Mouse (Mus musculus) stomach, postnatal 0 days (tissue): ENCODE results near the gene Ggt6. TPM values are rescaled to one million over a fixed set of nuclear protein-coding genes. Genes with fewer than 3 reads are reported as not detected.

Source experiments
- ATAC-seq: fragments of 200-750 bp; cut with Nextera tagmentation; 2 replicates; pipeline ENCODE4 v1.8.0; 2017; ENCODE audit not compliant: low FRiP score, low TSS enrichment
- DNase-seq: peaks from one replicate; pipeline ENCODE4 v3.0.0-alpha.2; 2016; ENCODE audit warnings: low spot score
- H3K27ac ChIP-seq: fragments of 300-500 bp; sonication (generic); replicated peaks from 2 replicates; pipeline ENCODE4 v1.5.1; 2014; ENCODE audit warnings: mild to moderate bottlenecking, control low read depth
- H3K27me3 ChIP-seq: fragments of 300-500 bp; sonication (generic); 2 replicates; pipeline ENCODE4 v1.6.1; 2014; ENCODE audit warnings: low read length; ENCODE audit not compliant: control insufficient read depth, insufficient read depth
- H3K36me3 ChIP-seq: fragments of 300-500 bp; sonication (generic); 2 replicates; pipeline ENCODE4 v1.6.1; 2014; ENCODE audit warnings: low read length, mixed read lengths; ENCODE audit not compliant: control insufficient read depth, insufficient read depth
- H3K4me1 ChIP-seq: fragments of 300-500 bp; sonication (generic); replicated peaks from 2 replicates; pipeline ENCODE4 v1.6.1; 2014; ENCODE audit warnings: antibody characterized with exemption; ENCODE audit not compliant: control insufficient read depth, insufficient read depth
- H3K4me2 ChIP-seq: fragments of 300-500 bp; sonication (generic); replicated peaks from 2 replicates; pipeline ENCODE4 v1.6.1; 2014; ENCODE audit warnings: low read depth, mild to moderate bottlenecking, control low read depth, moderate library complexity
- H3K4me3 ChIP-seq: fragments of 300-500 bp; sonication (generic); 2 replicates; pipeline ENCODE4 v1.5.1; 2014; ENCODE audit warnings: low read depth, low read length, control low read depth
- H3K9ac ChIP-seq: fragments of 300-500 bp; sonication (generic); 2 replicates; pipeline ENCODE4 v1.6.1; 2014; ENCODE audit warnings: mild to moderate bottlenecking, low read length, control low read depth, mixed read lengths
- H3K9me3 ChIP-seq: fragments of 300-500 bp; sonication (generic); 2 replicates; pipeline ENCODE4 v1.6.1; 2016; ENCODE audit warnings: low read length; ENCODE audit not compliant: control insufficient read depth
- CTCF ChIP-seq: IDR thresholded peaks from 2 replicates; pipeline ENCODE4 v1.5.1; 2016; ENCODE audit warnings: antibody characterized with exemption, low read depth, mild to moderate bottlenecking, moderate library complexity
- EP300 ChIP-seq: optimal IDR thresholded peaks from 2 replicates; pipeline ENCODE3; 2016; ENCODE audit warnings: antibody characterized with exemption
- WGBS: fragments of 180-500 bp; shearing (Covaris S2); extraction: QIAGEN DNeasy Blood & Tissue Kit; methylation state at CpG from one replicate; pipeline ENCODE4 v1.1.7; 2014; 5-methylcytosine and 5-hydroxymethylcytosine counted together
- polyA plus RNA-seq: library from polyadenylated mRNA; unstranded; fragments of >200 nt; fragmentation: Nextera tagmentation; extraction: Ambion mirVana; gene quantifications from 2 replicates; pipeline ENCODE4 v1.2.1, GENCODE M21; 2015

Gene Ggt6
- polyA plus RNA-seq, 1 experiment from 2014 or later: 13.0 TPM

GRCm38 (mm10) chr11:72408451-72409170 is 26.7 kb upstream of the Ggt6 start:
- ATAC-seq (no peak), DNase-seq (no peak)
- no peak overlapping the region for H3K4me3 ChIP-seq
- H3K27me3 ChIP-seq: no peaks in the 10 kb centered on the region
- H3K27ac ChIP-seq: no peak overlapping the region
- no peaks in the 10 kb centered on the region for H3K9me3 ChIP-seq
- 53% methylated on average over 9 of the region's 9 CpGs for WGBS
- peak overlapping the region; percentile 29 for H3K4me2 ChIP-seq
- no peak for TF ChIP-seq CTCF
- TF ChIP-seq EP300: no peak
- H3K36me3 ChIP-seq: no peaks in the 10 kb centered on the region
- no peak overlapping the region for H3K9ac ChIP-seq
- peaks cover 3% of the 10 kb centered on the region for H3K4me1 ChIP-seq

- Histone ChIP-seq H3K4me3 (peak overlapping the region; percentile 11; the same call in 1 of the 2 replicates), H3K27me3 (no peaks in the 10 kb centered on the region), H3K9ac (no peak overlapping the region), H3K27ac (no peak overlapping the region), H3K4me2 (peak overlapping the region; percentile 97), H3K4me1 (peaks cover 3% of the 10 kb centered on the region), H3K9me3 (no peaks in the 10 kb centered on the region), H3K36me3 (no peaks in the 10 kb centered on the region)
- TF ChIP-seq EP300 (no peak), CTCF (no peak)
- WGBS: 64% methylated on average over 12 of the region's 12 CpGs
- ATAC-seq (no peak), DNase-seq (no peak)
Measured at GRCm38 (mm10) chr11:72409649-72410385, 25.5 kb upstream of the Ggt6 start.

- H3K36me3 ChIP-seq: no peaks in the 10 kb centered on the region
- DNase-seq (peak; percentile 68), ATAC-seq (peak; percentile 27; the same call in 1 of the 2 replicates)
- peak overlapping the region; percentile 60 for H3K4me3 ChIP-seq
- TF ChIP-seq CTCF: no peak
- TF ChIP-seq EP300: no peak
- peak overlapping the region; percentile 97 for H3K4me2 ChIP-seq
- no peaks in the 10 kb centered on the region for H3K9me3 ChIP-seq
- H3K9ac ChIP-seq: peak overlapping the region; percentile 64
- H3K27me3 ChIP-seq: no peaks in the 10 kb centered on the region
- peak overlapping the region; percentile 67 for H3K27ac ChIP-seq
- 1% methylated on average over 25 of the region's 25 CpGs for WGBS
- H3K4me1 ChIP-seq: peaks cover 3% of the 10 kb centered on the region
Measured at GRCm38 (mm10) chr11:72410521-72411092, 24.7 kb upstream of the Ggt6 start.

GRCm38 (mm10) chr11:72411093-72411921 is 24.0 kb upstream of the Ggt6 start, which contains the start of gene Smtnl2:
TSS of gene Smtnl2 (minus strand) at chr11:72411713.
- TF ChIP-seq EP300 (no peak), CTCF (peak; percentile 67)
- Histone ChIP-seq H3K9ac (peak within 1 kb of the TSS; percentile 64), H3K4me3 (peak within 1 kb of the TSS; percentile 60), H3K27ac (peak within 1 kb of the TSS; percentile 67), H3K4me2 (peak within 1 kb of the TSS; percentile 97), H3K4me1 (peaks cover 3% of the 10 kb centered on the region), H3K27me3 (no peaks in the 10 kb centered on the region), H3K9me3 (no peaks in the 10 kb centered on the region), H3K36me3 (no peaks in the 10 kb centered on the region)
- ATAC-seq (peak; percentile 93), DNase-seq (peak; percentile 93)
- under 1% methylated on average over 79 of the region's 86 CpGs for WGBS

GRCm38 (mm10) chr11:72411945-72412344 is 23.4 kb upstream of the Ggt6 start:
- Histone ChIP-seq H3K27ac (peak overlapping the region; percentile 67; the same call in 1 of the 2 replicates), H3K4me3 (peak overlapping the region; percentile 60), H3K9me3 (no peaks in the 10 kb centered on the region), H3K9ac (no peak overlapping the region; the same call in 1 of the 2 replicates), H3K4me1 (peaks cover 3% of the 10 kb centered on the region), H3K4me2 (peak overlapping the region; percentile 97), H3K27me3 (no peaks in the 10 kb centered on the region), H3K36me3 (no peaks in the 10 kb centered on the region)
- TF ChIP-seq CTCF (no peak), EP300 (no peak)
- peak; percentile 54 for DNase-seq
- 24% methylated on average over 9 of the region's 9 CpGs for WGBS
- peak; percentile 48 for ATAC-seq
